Mouse (Mus musculus) limb, embryonic 12.5 days (tissue): ENCODE measurements around the gene Lman1l. TPM values are rescaled to one million over a fixed set of nuclear protein-coding genes. Genes with fewer than 3 reads are reported as not detected.

Experiments
- ATAC-seq: fragments of 200-750 bp; cut with Nextera tagmentation; 2 replicates; pipeline ENCODE4 v1.8.0; 2017; ENCODE audit warnings: low read depth, moderate TSS enrichment; ENCODE audit not compliant: insufficient number of reproducible peaks, insufficient read depth, low FRiP score, low TSS enrichment
- H3K27ac ChIP-seq: fragments of 300-500 bp; sonication (generic); 2 replicates; pipeline ENCODE4 v1.5.1; 2016; ENCODE audit warnings: mild to moderate bottlenecking, moderate library complexity
- H3K27me3 ChIP-seq: fragments of 300-500 bp; sonication (generic); 2 replicates; pipeline ENCODE4 v1.6.1; 2016; ENCODE audit warnings: mild to moderate bottlenecking, moderate library complexity
- H3K36me3 ChIP-seq: fragments of 300-500 bp; sonication (generic); 2 replicates; pipeline ENCODE4 v1.6.1; 2016; ENCODE audit warnings: mild to moderate bottlenecking, moderate library complexity
- H3K4me1 ChIP-seq: fragments of 300-500 bp; sonication (generic); replicated peaks from 2 replicates; pipeline ENCODE4 v1.6.1; 2016
- H3K4me2 ChIP-seq: fragments of 300-500 bp; sonication (generic); 2 replicates; pipeline ENCODE4 v1.6.1; 2016; ENCODE audit warnings: mild to moderate bottlenecking, moderate library complexity
- H3K4me3 ChIP-seq: fragments of 300-500 bp; sonication (generic); replicated peaks from 2 replicates; pipeline ENCODE4 v1.5.1; 2016; ENCODE audit warnings: mild to moderate bottlenecking
- H3K9ac ChIP-seq: fragments of 300-500 bp; sonication (generic); replicated peaks from 2 replicates; pipeline ENCODE4 v1.6.1; 2016; ENCODE audit warnings: mild to moderate bottlenecking, moderate library complexity
- H3K9me3 ChIP-seq: fragments of 300-500 bp; sonication (generic); 2 replicates; pipeline ENCODE4 v1.6.1; 2016; ENCODE audit warnings: mild to moderate bottlenecking, moderate library complexity
- WGBS: fragments of 180-500 bp; shearing (Covaris S2); methylation state at CpG from one replicate; pipeline ENCODE4 v1.1.7; 2016; 5-methylcytosine and 5-hydroxymethylcytosine counted together
- polyA plus RNA-seq: library from polyadenylated mRNA; unstranded; fragments of >200 nt; fragmentation: Nextera tagmentation; extraction: Ambion mirVana; gene quantifications from 2 replicates; pipeline ENCODE4 v1.2.1, GENCODE M21; 2016

Lman1l gene
- polyA plus RNA-seq, 1 experiment from 2014 or later: not detected

GRCm38 (mm10) chr9:57575577-57575976, 45.0 kb downstream of the Lman1l start:
- ATAC-seq: no peak
- Histone ChIP-seq H3K27me3 (no peaks in the 10 kb centered on the region), H3K9me3 (no peaks in the 10 kb centered on the region), H3K4me3 (no peak overlapping the region), H3K4me2 (no peak overlapping the region), H3K4me1 (no peaks in the 10 kb centered on the region), H3K9ac (no peak overlapping the region), H3K27ac (no peak overlapping the region), H3K36me3 (peaks cover 61% of the 10 kb centered on the region)
- 88% methylated on average over 3 of the region's 3 CpGs for WGBS

DNA sequence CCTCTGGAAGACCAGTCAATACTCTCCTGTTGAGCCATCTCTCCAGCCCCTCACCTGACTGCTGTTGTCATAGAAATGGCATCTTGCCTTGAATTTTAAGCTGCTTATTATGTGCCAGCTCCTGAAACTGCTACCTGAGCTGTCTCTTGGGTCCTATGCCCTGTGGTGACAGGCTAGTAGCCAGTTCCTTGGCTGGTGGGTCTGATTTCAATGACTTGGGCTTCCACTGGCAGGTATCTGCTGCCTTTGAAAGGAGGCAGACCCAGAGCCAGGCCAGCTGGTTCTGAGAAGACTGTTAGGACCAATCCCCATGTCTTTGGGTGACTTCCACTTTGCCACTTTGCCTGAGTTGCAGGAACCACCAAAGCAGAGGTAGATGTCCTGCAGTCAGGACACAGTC, 46.2 kb downstream of the Lman1l start:
- Histone ChIP-seq H3K4me2 (no peak overlapping the region), H3K9me3 (no peaks in the 10 kb centered on the region), H3K27ac (no peak overlapping the region), H3K4me1 (no peaks in the 10 kb centered on the region), H3K9ac (no peak overlapping the region), H3K4me3 (no peak overlapping the region), H3K36me3 (peaks cover 55% of the 10 kb centered on the region), H3K27me3 (no peaks in the 10 kb centered on the region)
- no peak for ATAC-seq

- WGBS: 95% methylated on average over 6 of the region's 6 CpGs
- no peak overlapping the region for H3K4me2 ChIP-seq
- no peak overlapping the region; the same call in 1 of the 2 replicates for H3K9ac ChIP-seq
- no peak overlapping the region for H3K27ac ChIP-seq
- no peaks in the 10 kb centered on the region for H3K27me3 ChIP-seq
- peaks cover 23% of the 10 kb centered on the region for H3K4me1 ChIP-seq
- no peak overlapping the region for H3K4me3 ChIP-seq
- ATAC-seq: no peak
- peaks cover 39% of the 10 kb centered on the region for H3K36me3 ChIP-seq
- no peaks in the 10 kb centered on the region for H3K9me3 ChIP-seq
These were observed 52.1 kb downstream of the Lman1l start for GRCm38 (mm10) chr9:57568500-57568899.

DNA sequence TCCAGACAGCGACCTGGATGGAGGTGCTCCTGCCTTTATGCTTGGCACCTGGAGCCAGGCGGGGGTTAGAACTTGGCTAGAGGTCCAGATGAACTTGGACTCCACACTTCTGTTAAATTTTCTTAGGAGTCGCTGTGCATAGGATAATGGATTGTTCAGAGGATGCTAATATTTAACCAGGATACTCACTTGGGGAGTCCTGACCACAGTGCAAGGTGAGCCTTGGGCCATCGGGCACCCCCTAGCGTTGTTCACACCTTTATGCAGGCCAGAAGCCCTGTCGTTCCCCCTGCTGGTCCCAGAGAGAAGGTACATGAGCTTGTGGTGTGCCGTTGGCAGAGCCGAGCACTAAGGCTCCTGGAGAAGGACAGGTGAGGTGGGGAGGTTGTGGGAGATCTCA, 53.7 kb downstream of the Lman1l start:
- no peak overlapping the region for H3K4me3 ChIP-seq
- 59% methylated on average over 8 of the region's 8 CpGs for WGBS
- H3K9me3 ChIP-seq: no peaks in the 10 kb centered on the region
- peaks cover 32% of the 10 kb centered on the region for H3K36me3 ChIP-seq
- peak overlapping the region; percentile 87 for H3K27ac ChIP-seq
- peaks cover 36% of the 10 kb centered on the region for H3K4me1 ChIP-seq
- no peaks in the 10 kb centered on the region for H3K27me3 ChIP-seq
- H3K9ac ChIP-seq: no peak overlapping the region
- ATAC-seq: no peak
- H3K4me2 ChIP-seq: no peak overlapping the region

DNA sequence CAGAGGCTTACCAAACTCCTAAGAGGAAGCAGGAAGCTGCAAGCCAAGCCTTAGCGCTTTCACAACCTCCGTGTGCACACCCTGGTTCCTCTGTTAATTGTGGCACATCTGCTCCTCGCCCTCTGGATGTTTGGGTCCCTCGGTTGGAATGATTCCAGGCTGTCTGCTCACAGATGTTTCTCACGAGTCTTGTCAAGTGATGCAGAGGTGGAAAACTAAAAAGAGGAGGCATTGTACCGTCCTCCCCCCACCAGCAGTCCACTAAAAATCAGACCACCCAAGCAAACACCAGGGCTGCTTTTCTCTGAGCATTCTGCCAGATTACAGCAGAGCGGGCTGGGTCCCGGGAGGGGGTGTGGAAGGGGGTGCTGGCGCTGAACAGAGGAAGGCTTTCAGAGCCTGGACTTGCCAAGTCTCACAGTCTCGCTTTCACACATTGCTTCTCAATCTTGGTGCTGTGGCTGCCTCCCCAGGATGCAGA, 54.8 kb downstream of the Lman1l start:
- Histone ChIP-seq H3K36me3 (peaks cover 25% of the 10 kb centered on the region), H3K4me2 (no peak overlapping the region), H3K27ac (peak overlapping the region; percentile 87), H3K4me3 (no peak overlapping the region), H3K4me1 (peaks cover 43% of the 10 kb centered on the region), H3K9me3 (no peaks in the 10 kb centered on the region), H3K27me3 (no peaks in the 10 kb centered on the region), H3K9ac (no peak overlapping the region)
- no peak for ATAC-seq
- 40% methylated on average over 10 of the region's 10 CpGs for WGBS

DNA sequence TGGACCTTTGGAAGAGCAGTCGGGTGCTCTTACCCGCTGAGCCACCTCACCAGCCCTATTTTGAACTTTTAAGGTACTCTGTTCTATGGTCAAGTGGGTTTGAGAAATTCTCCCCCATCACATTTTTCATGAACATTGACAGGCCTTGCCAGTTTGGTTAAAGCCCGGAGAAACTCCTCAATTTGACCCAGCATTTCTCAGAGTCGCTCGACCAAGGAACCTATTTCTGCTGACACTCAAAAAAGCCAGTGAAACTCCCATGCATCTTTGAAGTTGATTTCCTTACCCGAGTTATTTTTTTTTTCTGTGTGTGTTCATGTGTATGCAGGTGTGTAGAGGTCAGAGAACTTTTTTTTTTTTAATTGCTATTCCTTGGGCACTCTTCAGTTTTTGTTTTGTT, 56.0 kb downstream of the Lman1l start:
- H3K36me3 ChIP-seq: peaks cover 19% of the 10 kb centered on the region
- H3K27me3 ChIP-seq: no peaks in the 10 kb centered on the region
- peaks cover 46% of the 10 kb centered on the region for H3K4me1 ChIP-seq
- 82% methylated on average over 6 of the region's 6 CpGs for WGBS
- no peak overlapping the region for H3K4me2 ChIP-seq
- H3K27ac ChIP-seq: no peak overlapping the region
- H3K4me3 ChIP-seq: no peak overlapping the region
- no peak overlapping the region for H3K9ac ChIP-seq
- H3K9me3 ChIP-seq: no peaks in the 10 kb centered on the region
- ATAC-seq: no peak

- Histone ChIP-seq H3K4me3 (no peak overlapping the region), H3K4me1 (peaks cover 46% of the 10 kb centered on the region), H3K27ac (no peak overlapping the region), H3K9ac (0 out of 2 replicates have a peak overlapping the region, but pooled peaks have one; percentile 34), H3K4me2 (no peak overlapping the region), H3K27me3 (no peaks in the 10 kb centered on the region; the same call in 1 of the 2 replicates), H3K9me3 (no peaks in the 10 kb centered on the region), H3K36me3 (peaks cover 2% of the 10 kb centered on the region)
- 68% methylated on average over 4 of the region's 4 CpGs for WGBS
- ATAC-seq: no peak
These were observed 57.6 kb downstream of the Lman1l start for GRCm38 (mm10) chr9:57562896-57563372.

DNA sequence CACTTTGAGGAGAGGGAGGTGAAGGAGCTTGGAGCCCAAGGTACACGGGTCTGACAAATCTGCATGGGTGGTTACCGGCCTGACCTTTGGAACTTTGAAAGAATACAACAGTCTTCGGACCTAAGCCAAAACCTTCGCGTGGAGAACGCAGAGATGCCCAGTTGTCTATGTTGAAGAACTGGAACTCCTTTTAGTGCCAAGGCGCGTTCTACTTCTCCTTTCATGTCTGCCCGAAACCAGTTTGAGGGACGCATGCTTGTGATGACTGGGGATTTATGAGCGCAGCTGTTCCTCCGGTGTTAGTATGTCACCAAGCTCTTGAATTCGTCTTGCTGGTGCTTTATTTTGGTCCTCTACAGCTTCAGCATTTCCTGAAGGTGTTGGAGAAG, 58.9 kb downstream of the Lman1l start:
- Histone ChIP-seq H3K9me3 (no peaks in the 10 kb centered on the region), H3K4me2 (peak overlapping the region; percentile 81), H3K36me3 (no peaks in the 10 kb centered on the region), H3K4me1 (peaks cover 42% of the 10 kb centered on the region), H3K4me3 (peak overlapping the region; percentile 71), H3K9ac (no peak overlapping the region), H3K27me3 (no peaks in the 10 kb centered on the region; the same call in 1 of the 2 replicates), H3K27ac (no peak overlapping the region)
- 80% methylated on average over 13 of the region's 13 CpGs for WGBS
- no peak for ATAC-seq

DNA sequence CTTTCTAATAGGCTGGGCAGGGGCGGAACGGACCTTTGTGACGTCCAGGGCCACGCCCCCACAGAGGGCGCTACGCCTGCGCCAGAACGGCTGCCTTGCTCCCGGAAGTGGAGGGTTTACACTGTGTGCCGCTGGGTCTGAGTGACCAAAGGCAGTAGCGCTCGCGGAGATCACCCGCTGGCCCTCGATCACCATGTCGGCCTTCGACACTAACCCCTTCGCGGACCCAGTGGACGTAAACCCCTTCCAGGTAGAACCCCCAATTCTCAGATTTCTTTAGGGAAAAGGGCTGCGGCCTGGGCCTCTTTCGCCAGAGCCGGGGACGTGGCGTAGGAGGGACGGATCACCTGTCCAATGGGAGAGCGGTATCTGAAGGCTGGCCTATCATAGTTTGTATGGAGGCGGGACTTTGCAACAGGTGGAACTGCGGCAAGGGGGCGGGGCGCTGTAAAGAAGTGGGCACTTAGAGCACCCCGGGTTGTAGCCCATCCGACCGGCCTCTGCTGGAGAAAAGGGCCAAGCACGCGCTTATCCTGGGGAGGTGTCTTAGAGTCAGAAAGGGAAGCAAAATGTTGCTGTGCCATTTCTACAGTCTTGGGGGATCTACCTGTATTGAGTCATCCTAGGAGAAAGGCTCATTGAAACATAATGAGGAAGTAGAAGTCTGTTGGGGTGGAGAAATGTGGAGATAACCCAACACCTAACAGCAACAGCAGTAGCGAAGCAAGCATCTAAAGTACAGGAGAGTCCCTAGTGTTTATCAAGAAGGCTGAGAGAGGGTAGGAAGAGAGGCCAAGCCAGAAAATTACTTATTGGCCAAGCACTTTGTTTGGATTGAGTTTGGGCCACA, 59.5 kb downstream of the Lman1l start, which contains the start of gene Scamp2:
Scamp2 (plus strand) TSS at position 83 of the 850 bp plus-strand sequence.
- 1% methylated on average over 37 of the region's 37 CpGs for whole genome bisulfite sequencing
- peak within 1 kb of the TSS; percentile 53; the same call in 1 of the 2 replicates for H3K27ac ChIP-seq
- H3K4me3 ChIP-seq: peak within 1 kb of the TSS; percentile 71
- peak within 1 kb of the TSS; percentile 81 for H3K4me2 ChIP-seq
- no peaks in the 10 kb centered on the region for H3K36me3 ChIP-seq
- H3K4me1 ChIP-seq: peaks cover 36% of the 10 kb centered on the region
- no peaks in the 10 kb centered on the region; the same call in 1 of the 2 replicates for H3K27me3 ChIP-seq
- H3K9me3 ChIP-seq: no peaks in the 10 kb centered on the region
- ATAC-seq: peak; percentile 99
- peak within 1 kb of the TSS; percentile 61 for H3K9ac ChIP-seq

DNA sequence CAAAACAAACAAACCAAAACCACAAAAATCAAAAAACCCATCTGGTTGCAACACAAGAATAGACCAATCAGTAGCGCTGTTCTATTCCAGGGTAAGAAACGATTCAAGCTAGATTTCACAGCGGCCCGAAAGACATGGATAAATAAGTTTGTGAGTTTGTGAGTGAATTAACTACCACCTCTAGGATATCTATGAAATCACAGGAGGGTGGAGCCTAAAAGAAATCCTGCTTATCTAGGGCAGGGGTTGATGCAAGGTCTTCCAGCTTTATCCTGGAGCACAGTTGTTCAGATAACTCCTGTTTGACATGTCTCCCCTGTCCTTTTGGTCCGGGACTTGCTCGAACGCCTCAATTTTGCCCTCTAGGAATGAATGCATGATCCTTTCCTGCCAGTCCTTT, 60.3 kb downstream of the Lman1l start:
- 36% methylated on average over 7 of the region's 7 CpGs for WGBS
- Histone ChIP-seq H3K9me3 (no peaks in the 10 kb centered on the region), H3K4me3 (peak overlapping the region; percentile 71), H3K27me3 (no peaks in the 10 kb centered on the region; the same call in 1 of the 2 replicates), H3K4me1 (peaks cover 27% of the 10 kb centered on the region), H3K4me2 (peak overlapping the region; percentile 81), H3K27ac (peak overlapping the region; percentile 53; the same call in 1 of the 2 replicates), H3K36me3 (no peaks in the 10 kb centered on the region), H3K9ac (peak overlapping the region; percentile 61)
- no peak for ATAC-seq

DNA sequence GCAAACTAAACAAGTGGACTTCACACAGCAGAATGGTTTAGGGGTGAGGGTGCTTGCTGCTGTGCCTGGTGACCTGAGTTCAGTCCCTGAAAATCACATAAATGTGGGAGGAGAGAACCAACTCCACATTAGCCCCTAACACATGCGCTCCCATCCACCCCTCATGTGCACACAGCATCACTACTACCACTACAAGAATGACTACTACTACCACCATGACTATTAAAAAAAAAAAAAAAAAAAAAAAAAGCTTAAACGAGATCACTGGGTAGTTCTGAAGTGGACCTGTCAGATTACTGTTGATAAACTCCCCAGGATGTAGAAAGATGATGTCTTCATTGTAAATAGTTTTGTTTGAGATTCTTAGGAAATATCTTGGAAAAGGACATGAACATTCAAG, 61.0 kb downstream of the Lman1l start:
- whole genome bisulfite sequencing: 71% methylated on average over 2 of the region's 2 CpGs
- Histone ChIP-seq H3K27me3 (no peaks in the 10 kb centered on the region; the same call in 1 of the 2 replicates), H3K9ac (no peak overlapping the region), H3K4me2 (no peak overlapping the region), H3K4me3 (no peak overlapping the region), H3K4me1 (peaks cover 23% of the 10 kb centered on the region), H3K9me3 (no peaks in the 10 kb centered on the region), H3K36me3 (no peaks in the 10 kb centered on the region), H3K27ac (no peak overlapping the region)
- no peak for ATAC-seq
